Mouse (Mus musculus) midbrain, embryonic 14.5 days (tissue): Measurements from ENCODE around the gene Depdc1b. TPM values are rescaled to one million over a fixed set of nuclear protein-coding genes. Genes with fewer than 3 reads are reported as not detected.

Experiments
- ATAC-seq: fragments of 200-750 bp; cut with Nextera tagmentation; 2 replicates; pipeline ENCODE4 v1.8.0; 2017; ENCODE audit warnings: moderate number of reproducible peaks, moderate library complexity; ENCODE audit not compliant: low FRiP score, low TSS enrichment
- DNase-seq: peaks from one replicate; pipeline ENCODE4 v3.0.0-alpha.2; 2015
- H3K27ac ChIP-seq: fragments of 300-500 bp; sonication (generic); replicated peaks from 2 replicates; pipeline ENCODE4 v1.5.1; 2014; ENCODE audit warnings: mild to moderate bottlenecking, low read depth, low read length, moderate library complexity
- H3K27me3 ChIP-seq: fragments of 300-500 bp; sonication (generic); 2 replicates; pipeline ENCODE4 v1.6.1; 2014; ENCODE audit warnings: low read length, control low read depth, mixed read lengths; ENCODE audit not compliant: control insufficient read depth, insufficient read depth
- H3K36me3 ChIP-seq: fragments of 300-500 bp; sonication (generic); 2 replicates; pipeline ENCODE4 v1.6.1; 2014; ENCODE audit warnings: low read length, control low read depth; ENCODE audit not compliant: control insufficient read depth, insufficient read depth
- H3K4me1 ChIP-seq: fragments of 300-500 bp; sonication (generic); 2 replicates; pipeline ENCODE4 v1.6.1; 2014; ENCODE audit warnings: mild to moderate bottlenecking, antibody characterized with exemption, low read length, control low read depth; ENCODE audit not compliant: control insufficient read depth, insufficient read depth
- H3K4me2 ChIP-seq: fragments of 300-500 bp; sonication (generic); 2 replicates; pipeline ENCODE4 v1.6.1; 2014; ENCODE audit warnings: mild to moderate bottlenecking, low read length, moderate library complexity
- H3K4me3 ChIP-seq: fragments of 300-500 bp; sonication (generic); replicated peaks from 2 replicates; pipeline ENCODE4 v1.5.1; 2014; ENCODE audit warnings: low read depth, low read length
- H3K9ac ChIP-seq: fragments of 300-500 bp; sonication (generic); replicated peaks from 2 replicates; pipeline ENCODE4 v1.6.1; 2014; ENCODE audit warnings: mild to moderate bottlenecking, low read length, moderate library complexity
- H3K9me3 ChIP-seq: fragments of 300-500 bp; sonication (generic); 2 replicates; pipeline ENCODE4 v1.6.1; 2016; ENCODE audit warnings: low read length, control low read depth, mixed read lengths; ENCODE audit not compliant: control insufficient read depth
- WGBS: fragments of 180-500 bp; shearing (Covaris S2); extraction: QIAGEN DNeasy Blood & Tissue Kit; methylation state at CpG from one replicate; pipeline ENCODE4 v1.1.7; 2014; 5-methylcytosine and 5-hydroxymethylcytosine counted together
- polyA plus RNA-seq: library from polyadenylated mRNA; unstranded; fragments of >200 nt; fragmentation: Nextera tagmentation; extraction: Ambion mirVana; gene quantifications from 2 replicates; pipeline ENCODE4 v1.2.1, GENCODE M21; 2014

Gene Depdc1b
- polyA plus RNA-seq, 1 experiment from 2014 or later, result 2.5 TPM

DNA sequence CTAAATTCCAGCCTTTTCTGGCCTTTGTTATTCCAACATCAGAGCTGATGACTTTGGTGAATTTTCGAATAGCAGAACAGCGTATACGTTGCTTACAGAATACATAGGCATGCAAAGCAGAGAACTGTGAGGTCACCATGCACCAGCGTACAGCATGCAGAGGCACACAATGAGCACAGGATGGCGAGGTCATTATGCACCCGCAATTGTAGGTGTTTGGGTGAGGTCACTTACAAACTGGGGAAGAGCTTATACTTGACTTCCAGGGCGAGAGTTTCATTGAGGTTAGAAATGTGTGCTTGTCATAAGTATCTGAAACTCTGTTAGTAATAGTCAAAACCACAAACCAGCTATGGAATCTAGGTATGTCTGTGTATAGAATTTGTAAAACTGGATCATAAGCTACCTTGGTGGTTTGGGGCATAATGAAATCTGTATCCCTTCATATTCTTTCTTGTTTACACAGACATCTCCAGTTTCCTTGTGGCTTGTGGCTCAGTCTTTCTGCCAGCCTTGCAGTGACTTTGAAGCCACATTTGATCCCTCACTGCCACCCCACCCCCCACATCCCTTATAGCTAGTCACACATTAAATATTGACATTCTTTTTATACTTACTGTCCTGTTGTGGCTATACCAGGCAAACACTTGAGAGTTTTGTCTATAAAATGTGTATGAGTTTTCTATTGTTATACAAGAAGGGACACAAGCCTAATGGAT, 13.0 kb upstream of the Depdc1b start:
- no peak overlapping the region for H3K27ac ChIP-seq
- ATAC-seq, result no peak
- H3K9me3 ChIP-seq, result no peaks in the 10 kb centered on the region
- H3K4me1 ChIP-seq, result no peaks in the 10 kb centered on the region
- no peaks in the 10 kb centered on the region for H3K27me3 ChIP-seq
- no peaks in the 10 kb centered on the region for H3K36me3 ChIP-seq
- H3K4me2 ChIP-seq, result no peak overlapping the region
- H3K4me3 ChIP-seq, result no peak overlapping the region
- H3K9ac ChIP-seq, result no peak overlapping the region
- 80% methylated on average over 7 of the region's 7 CpGs for WGBS
- no peak for DNase-seq

DNA sequence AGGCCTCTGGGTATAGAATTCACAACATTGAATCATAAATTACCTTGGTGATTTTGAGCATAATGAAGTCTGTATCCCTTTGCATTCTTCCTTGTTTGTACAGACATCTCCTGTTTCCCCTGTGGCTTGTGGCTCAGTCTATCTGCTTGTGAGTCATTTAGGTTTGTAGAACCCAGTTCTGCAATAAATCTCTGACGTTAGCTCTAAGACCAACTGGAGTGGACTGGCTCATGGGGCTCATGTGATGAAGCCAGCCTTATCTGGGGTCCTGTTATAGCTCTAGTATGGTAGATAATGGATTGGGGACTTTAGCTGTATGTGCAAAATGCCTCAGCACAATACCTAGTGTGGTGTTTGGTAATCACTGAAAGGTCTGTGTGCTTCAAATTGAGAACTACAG, 12.3 kb upstream of the Depdc1b start:
- WGBS, result 89% methylated on average over 1 of the region's 1 CpGs
- Histone ChIP-seq H3K36me3 (no peaks in the 10 kb centered on the region), H3K9ac (no peak overlapping the region), H3K4me2 (no peak overlapping the region), H3K4me1 (no peaks in the 10 kb centered on the region), H3K27me3 (no peaks in the 10 kb centered on the region), H3K4me3 (no peak overlapping the region), H3K9me3 (no peaks in the 10 kb centered on the region), H3K27ac (no peak overlapping the region)
- DNase-seq, result no peak
- no peak for ATAC-seq

DNA sequence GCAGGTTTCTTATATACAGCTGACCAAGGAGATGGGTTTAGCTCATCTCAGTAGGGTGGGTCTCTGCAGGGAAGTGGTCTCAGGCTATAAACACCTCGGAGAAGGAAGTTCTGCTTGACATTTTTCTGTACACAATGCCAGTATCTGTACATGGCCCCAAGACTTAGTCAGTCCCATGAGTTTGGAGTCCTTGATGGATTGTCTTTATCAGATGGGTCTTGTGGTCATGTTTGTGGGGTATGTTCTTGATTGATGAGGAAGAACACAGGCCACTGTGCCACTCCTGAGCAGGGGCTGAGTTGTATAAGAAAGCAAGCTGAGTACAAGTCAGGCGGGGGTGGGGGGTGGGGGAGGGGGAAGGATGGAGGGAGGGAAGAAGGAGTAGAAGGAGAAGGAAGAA, 11.5 kb upstream of the Depdc1b start:
- no peaks in the 10 kb centered on the region for H3K36me3 ChIP-seq
- WGBS, result 57% methylated on average over 2 of the region's 2 CpGs
- H3K4me3 ChIP-seq, result no peak overlapping the region
- DNase-seq (no peak), ATAC-seq (no peak)
- no peak overlapping the region for H3K4me2 ChIP-seq
- H3K4me1 ChIP-seq, result no peaks in the 10 kb centered on the region
- H3K27ac ChIP-seq, result no peak overlapping the region
- no peak overlapping the region for H3K9ac ChIP-seq
- no peaks in the 10 kb centered on the region for H3K27me3 ChIP-seq
- H3K9me3 ChIP-seq, result no peaks in the 10 kb centered on the region

GRCm38 (mm10) chr13:108316487-108316903, 363 bp downstream of the Depdc1b start:
- Histone ChIP-seq H3K4me3 (peak overlapping the region; percentile 68), H3K27me3 (no peaks in the 10 kb centered on the region), H3K9ac (peak overlapping the region; percentile 78), H3K4me2 (peak overlapping the region; percentile 95), H3K36me3 (no peaks in the 10 kb centered on the region), H3K9me3 (no peaks in the 10 kb centered on the region), H3K4me1 (peaks cover 13% of the 10 kb centered on the region), H3K27ac (no peak overlapping the region)
- DNase-seq (peak; percentile 8), ATAC-seq (peak; percentile 78; the same call in 1 of the 2 replicates)
- under 1% methylated on average over 32 of the region's 32 CpGs for WGBS

DNA sequence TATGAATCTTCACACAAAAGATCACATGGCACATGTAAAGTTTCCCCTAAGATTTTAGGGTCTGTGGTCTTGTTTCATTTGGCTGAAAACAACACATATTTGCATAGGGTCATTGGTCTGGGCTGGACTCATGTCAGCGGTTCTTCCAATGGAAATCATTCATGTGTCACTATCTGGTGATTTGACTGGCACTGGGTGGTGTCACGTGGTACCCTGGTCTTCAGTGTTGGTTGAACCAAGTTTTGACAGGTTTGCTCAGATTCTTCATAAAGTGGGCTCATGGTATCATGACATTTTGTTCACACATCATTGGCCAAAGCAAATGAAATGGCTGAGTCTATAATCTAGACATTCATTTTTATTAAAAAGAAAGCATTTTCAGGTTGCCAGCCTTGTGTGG, 1.3 kb downstream of the Depdc1b start:
- peak overlapping the region; percentile 95 for H3K4me2 ChIP-seq

DNA sequence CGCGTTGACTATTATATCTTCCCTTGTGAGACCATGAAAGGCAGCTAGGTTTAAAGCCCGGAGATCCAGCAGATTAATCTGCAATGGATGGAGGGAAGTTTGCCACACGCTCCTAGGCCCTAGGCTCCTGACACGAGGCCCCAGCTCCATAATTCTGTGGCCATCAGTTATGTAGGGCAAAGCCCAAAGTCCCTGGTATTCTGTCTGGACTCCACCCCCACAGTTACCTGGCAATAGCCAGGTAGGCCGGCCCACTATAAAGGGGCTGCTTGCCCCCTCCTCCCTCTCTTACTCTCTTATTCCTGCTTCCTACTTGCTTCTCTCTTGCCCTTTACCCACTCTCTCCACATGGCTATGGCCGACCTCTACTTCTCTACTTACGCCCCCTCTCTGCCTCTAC, 2.9 kb downstream of the Depdc1b start:
- H3K4me1 ChIP-seq, result peaks cover 13% of the 10 kb centered on the region
- no peak overlapping the region for H3K4me2 ChIP-seq
- WGBS, result 94% methylated on average over 8 of the region's 8 CpGs
- H3K36me3 ChIP-seq, result no peaks in the 10 kb centered on the region
- H3K4me3 ChIP-seq, result no peak overlapping the region
- ATAC-seq (no peak), DNase-seq (no peak)
- H3K27me3 ChIP-seq, result no peaks in the 10 kb centered on the region
- H3K9ac ChIP-seq, result no peak overlapping the region
- H3K9me3 ChIP-seq, result no peaks in the 10 kb centered on the region
- no peak overlapping the region for H3K27ac ChIP-seq

More for the DNA sequence above, 1.3 kb downstream of the Depdc1b start:
- no peaks in the 10 kb centered on the region for H3K36me3 ChIP-seq
- H3K4me1 ChIP-seq, result peaks cover 13% of the 10 kb centered on the region
- no peaks in the 10 kb centered on the region for H3K9me3 ChIP-seq
- 93% methylated on average over 2 of the region's 2 CpGs for WGBS
- H3K9ac ChIP-seq, result no peak overlapping the region
- H3K27me3 ChIP-seq, result no peaks in the 10 kb centered on the region
- no peak for ATAC-seq
- no peak overlapping the region for H3K27ac ChIP-seq
- no peak overlapping the region for H3K4me3 ChIP-seq
- DNase-seq, result no peak

- Histone ChIP-seq H3K4me2 (no peak overlapping the region), H3K27ac (no peak overlapping the region), H3K27me3 (no peaks in the 10 kb centered on the region), H3K9ac (no peak overlapping the region), H3K9me3 (no peaks in the 10 kb centered on the region), H3K4me1 (peaks cover 13% of the 10 kb centered on the region), H3K4me3 (no peak overlapping the region), H3K36me3 (no peaks in the 10 kb centered on the region)
- no peak for DNase-seq
- ATAC-seq, result no peak
- 92% methylated on average over 8 of the region's 8 CpGs for WGBS
Measured at GRCm38 (mm10) chr13:108320216-108320615, 4.1 kb downstream of the Depdc1b start.

DNA sequence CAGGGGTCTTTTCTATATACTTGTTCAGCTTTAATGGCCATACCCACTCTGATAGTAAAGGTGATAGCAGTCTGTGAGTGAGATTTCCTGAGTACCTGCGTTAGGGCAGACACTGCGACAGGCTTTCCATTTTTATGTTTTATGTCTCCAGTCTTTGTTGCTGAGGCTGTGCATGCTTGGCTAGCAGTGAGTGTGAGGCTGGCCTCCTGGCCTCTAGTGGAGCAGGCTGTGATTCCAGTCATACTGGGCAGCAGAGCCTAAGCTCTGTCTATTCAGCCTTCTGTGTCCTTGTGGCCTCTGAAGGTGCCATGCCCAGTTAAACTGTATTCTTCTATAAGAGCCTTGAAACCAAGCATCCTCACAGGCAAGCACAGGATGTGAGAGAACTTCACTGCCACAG, 6.3 kb downstream of the Depdc1b start:
- Histone ChIP-seq H3K4me1 (no peaks in the 10 kb centered on the region), H3K4me3 (no peak overlapping the region), H3K27ac (no peak overlapping the region), H3K9ac (no peak overlapping the region), H3K36me3 (no peaks in the 10 kb centered on the region), H3K4me2 (no peak overlapping the region), H3K27me3 (no peaks in the 10 kb centered on the region), H3K9me3 (no peaks in the 10 kb centered on the region)
- WGBS, result 91% methylated on average over 2 of the region's 2 CpGs
- DNase-seq (no peak), ATAC-seq (no peak)

DNA sequence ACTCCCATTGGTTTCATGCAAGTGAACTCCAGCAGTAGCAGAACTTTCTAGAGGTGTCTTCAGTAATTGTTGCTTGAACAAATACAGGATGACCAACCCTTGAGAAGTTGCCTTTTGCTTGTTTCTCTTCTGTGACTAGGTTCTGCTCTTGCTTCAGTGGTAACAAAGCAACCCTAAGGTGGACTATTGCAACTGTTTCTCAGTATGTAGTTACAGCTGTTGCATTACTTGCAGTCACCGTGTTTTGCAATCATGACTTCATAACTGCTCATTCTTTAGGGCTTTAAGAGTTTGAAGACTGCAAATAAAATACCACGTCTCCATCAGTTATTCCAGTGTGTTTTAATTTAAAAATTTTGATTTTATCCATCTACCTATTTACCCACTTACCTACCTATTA, 7.2 kb downstream of the Depdc1b start:
- no peak overlapping the region for H3K9ac ChIP-seq
- no peaks in the 10 kb centered on the region for H3K27me3 ChIP-seq
- WGBS, result 97% methylated on average over 2 of the region's 2 CpGs
- DNase-seq (no peak), ATAC-seq (no peak)
- H3K9me3 ChIP-seq, result no peaks in the 10 kb centered on the region
- no peak overlapping the region for H3K4me2 ChIP-seq
- no peak overlapping the region for H3K27ac ChIP-seq
- no peak overlapping the region for H3K4me3 ChIP-seq
- H3K36me3 ChIP-seq, result no peaks in the 10 kb centered on the region
- no peaks in the 10 kb centered on the region for H3K4me1 ChIP-seq
